Mouse (Mus musculus) liver, embryonic 14.5 days (tissue): ENCODE data around the gene Srgap3. TPM values are rescaled to one million over a fixed set of nuclear protein-coding genes. Genes with fewer than 3 reads are reported as not detected.

Experiments used
- ATAC-seq: fragments of 200-750 bp; cut with Nextera tagmentation; 2 replicates; pipeline ENCODE4 v1.8.0; 2017; ENCODE audit warnings: moderate number of reproducible peaks, mild to moderate bottlenecking, moderate library complexity; ENCODE audit not compliant: insufficient read depth
- DNase-seq, 3 experiments: peaks; one replicate each; pipeline ENCODE4 v3.0.0-alpha.2; 2012 to 2013; ENCODE audit warnings: low read depth in 3 of 3, low spot score in 3 of 3
- H3K27ac ChIP-seq: fragments of 300-500 bp; sonication (generic); 2 replicates; pipeline ENCODE4 v1.5.1; 2014; ENCODE audit warnings: moderate library complexity, mild to moderate bottlenecking, control low read depth, inconsistent platforms
- H3K27me3 ChIP-seq: fragments of 300-500 bp; sonication (generic); 2 replicates; pipeline ENCODE4 v1.6.1; 2014; ENCODE audit warnings: mild to moderate bottlenecking, low read length, moderate library complexity; ENCODE audit not compliant: control insufficient read depth, insufficient read depth
- H3K36me3 ChIP-seq: fragments of 300-500 bp; sonication (generic); replicated peaks from 2 replicates; pipeline ENCODE4 v1.6.1; 2014; ENCODE audit warnings: low read depth; ENCODE audit not compliant: control insufficient read depth, insufficient read depth
- H3K4me1 ChIP-seq, 2 experiments: fragments of 200-500 bp in 1 of 2; fragments of 300-500 bp in 1 of 2; sonication (generic) in 1 of 2; replicated peaks; 2 replicates each; pipeline ENCODE4 v1.6.1; 2012 to 2014; ENCODE audit warnings: antibody characterized with exemption in 1 of 2, inconsistent platforms in 1 of 2, low read length in 1 of 2; ENCODE audit not compliant: control insufficient read depth in 2 of 2, insufficient read depth in 2 of 2
- H3K4me2 ChIP-seq: fragments of 300-500 bp; sonication (generic); 2 replicates; pipeline ENCODE4 v1.6.1; 2014; ENCODE audit warnings: low read depth, mild to moderate bottlenecking, control low read depth, moderate library complexity
- H3K4me3 ChIP-seq, 2 experiments: fragments of 200-500 bp in 1 of 2; fragments of 300-500 bp in 1 of 2; sonication (generic) in 1 of 2; 2 replicates each; pipeline ENCODE4 v1.5.1; 2012 to 2014; ENCODE audit warnings: low read depth in 2 of 2, low read length in 2 of 2, mild to moderate bottlenecking in 2 of 2, control low read depth in 1 of 2, inconsistent platforms in 1 of 2, moderate library complexity in 1 of 2; ENCODE audit not compliant: insufficient read depth in 1 of 2
- H3K9ac ChIP-seq: fragments of 300-500 bp; sonication (generic); replicated peaks from 2 replicates; pipeline ENCODE4 v1.6.1; 2014; ENCODE audit warnings: mild to moderate bottlenecking, control low read depth, moderate library complexity
- H3K9me3 ChIP-seq: fragments of 300-500 bp; sonication (generic); 2 replicates; pipeline ENCODE4 v1.6.1; 2016; ENCODE audit warnings: low read length, mixed read lengths; ENCODE audit not compliant: control insufficient read depth
- CTCF ChIP-seq: IDR thresholded peaks from 2 replicates; pipeline ENCODE4 v1.5.1; 2016; ENCODE audit warnings: antibody characterized with exemption, low read depth, control low read depth
- EP300 ChIP-seq: IDR thresholded peaks from 2 replicates; pipeline ENCODE4 v1.6.1; 2016; ENCODE audit warnings: antibody characterized with exemption, low read depth
- WGBS: fragments of 180-500 bp; shearing (Covaris S2); extraction: QIAGEN DNeasy Blood & Tissue Kit; methylation state at CpG from one replicate; pipeline ENCODE4 v1.1.7; 2014; ENCODE audit not compliant: insufficient replicate concordance; 5-methylcytosine and 5-hydroxymethylcytosine counted together
- polyA plus RNA-seq, 2 experiments: library from polyadenylated mRNA; depleted of rRNA in 1 of 2; stranded (reverse) in 1 of 2; unstranded in 1 of 2; fragments of >200 nt; fragmentation: Nextera tagmentation in 1 of 2; extraction: Ambion mirVana in 1 of 2; gene quantifications; 2 replicates each; pipeline versions ENCODE4 v1.2.1 to v1.2.3; 2012 to 2014

Srgap3 gene
- polyA plus RNA-seq, 2 experiments: 0.20 to 0.27 TPM

DNA sequence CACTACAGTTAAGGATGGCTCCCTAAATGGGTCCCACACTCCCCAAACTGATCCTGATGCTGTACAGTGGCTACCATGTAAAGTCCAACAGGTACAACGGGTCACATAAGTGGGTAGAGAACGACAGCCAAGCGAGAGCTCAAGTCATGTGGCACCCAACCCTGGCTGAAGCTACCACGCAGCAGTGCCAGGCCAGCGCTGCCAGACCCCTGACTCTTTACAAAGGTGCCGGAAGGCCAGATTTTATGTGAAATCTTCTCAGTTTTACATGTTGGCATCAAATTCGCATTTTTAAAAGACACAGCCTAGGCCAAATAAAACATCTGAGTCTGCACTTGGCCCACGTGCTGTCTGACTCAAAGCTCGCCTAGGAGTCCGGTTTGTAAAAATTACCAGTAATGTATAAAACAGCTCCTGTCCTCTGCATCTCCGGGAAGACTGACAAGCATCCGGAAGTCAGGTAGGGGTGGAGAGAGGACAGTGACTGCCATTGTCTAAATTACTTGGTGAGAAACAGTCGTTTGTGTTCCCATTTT, 22.4 kb downstream of the Srgap3 start:
- H3K4me1 ChIP-seq: peaks cover 0 to 4% of the 10 kb centered on the region in 2 experiments; a peak in 3 of 4 replicates
- no peak overlapping the region for H3K4me3 ChIP-seq
- TF ChIP-seq EP300: no peak
- TF ChIP-seq CTCF: no peak
- H3K27ac ChIP-seq: no peak overlapping the region
- no peak for DNase-seq
- ATAC-seq: no peak
- no peaks in the 10 kb centered on the region for H3K9me3 ChIP-seq
- no peaks in the 10 kb centered on the region for H3K36me3 ChIP-seq
- H3K27me3 ChIP-seq: no peaks in the 10 kb centered on the region
- no peak overlapping the region for H3K4me2 ChIP-seq
- no peak overlapping the region for H3K9ac ChIP-seq
- WGBS: 72% methylated on average over 13 of the region's 13 CpGs

DNA sequence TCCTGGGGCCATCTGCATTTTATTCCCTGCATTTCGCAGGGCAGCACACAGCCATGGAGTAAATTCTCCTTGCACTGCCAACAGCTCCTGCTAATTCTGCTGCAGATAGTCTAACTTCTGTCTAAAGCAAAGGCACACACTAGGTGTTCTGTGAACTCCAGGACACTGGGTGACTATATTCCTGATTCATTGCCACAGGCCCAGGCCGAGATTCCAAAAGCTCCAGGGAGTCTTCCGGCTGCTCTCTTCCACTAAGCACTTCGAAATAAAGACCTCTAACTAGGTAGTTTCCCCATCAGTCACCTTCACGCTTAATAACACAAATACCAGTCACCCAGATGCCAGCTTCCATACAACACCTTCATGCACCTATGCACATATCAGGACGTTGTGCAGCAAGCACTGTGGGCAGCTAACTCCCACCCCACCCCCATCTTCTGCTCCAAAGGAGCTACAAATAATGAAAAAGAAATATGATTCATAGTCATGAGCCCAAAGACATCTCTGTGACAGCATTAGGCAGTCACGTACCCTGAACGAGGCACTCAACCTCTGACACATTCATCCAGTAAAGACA, 26.4 kb downstream of the Srgap3 start:
- H3K9ac ChIP-seq: no peak overlapping the region
- H3K4me3 ChIP-seq: no peak overlapping the region
- 68% methylated on average over 8 of the region's 8 CpGs for WGBS
- no peaks in the 10 kb centered on the region for H3K4me1 ChIP-seq
- H3K4me2 ChIP-seq: no peak overlapping the region
- H3K27ac ChIP-seq: no peak overlapping the region
- ATAC-seq: no peak
- no peaks in the 10 kb centered on the region for H3K27me3 ChIP-seq
- TF ChIP-seq CTCF (no peak), EP300 (no peak)
- no peak for DNase-seq
- no peaks in the 10 kb centered on the region for H3K36me3 ChIP-seq
- no peaks in the 10 kb centered on the region for H3K9me3 ChIP-seq

- Histone ChIP-seq H3K4me1 (no peaks in the 10 kb centered on the region), H3K9ac (no peak overlapping the region), H3K9me3 (no peaks in the 10 kb centered on the region), H3K36me3 (no peaks in the 10 kb centered on the region), H3K27ac (no peak overlapping the region), H3K4me2 (no peak overlapping the region), H3K4me3 (no peak overlapping the region), H3K27me3 (no peaks in the 10 kb centered on the region)
- DNase-seq: no peak
- WGBS: 73% methylated on average over 8 of the region's 8 CpGs
- TF ChIP-seq CTCF: no peak
- TF ChIP-seq EP300: no peak
- ATAC-seq: no peak
These were observed 29.3 kb downstream of the Srgap3 start for GRCm38 (mm10) chr6:112917717-112918116.

GRCm38 (mm10) chr6:112916243-112916642, 30.8 kb downstream of the Srgap3 start:
- no peak for TF ChIP-seq EP300
- TF ChIP-seq CTCF: no peak
- Histone ChIP-seq H3K9ac (no peak overlapping the region), H3K27me3 (no peaks in the 10 kb centered on the region), H3K9me3 (no peaks in the 10 kb centered on the region), H3K4me3 (no peak overlapping the region), H3K4me2 (no peak overlapping the region), H3K4me1 (no peaks in the 10 kb centered on the region), H3K36me3 (no peaks in the 10 kb centered on the region), H3K27ac (no peak overlapping the region)
- ATAC-seq: no peak
- DNase-seq: no peak
- WGBS: 56% methylated on average over 2 of the region's 2 CpGs

DNA sequence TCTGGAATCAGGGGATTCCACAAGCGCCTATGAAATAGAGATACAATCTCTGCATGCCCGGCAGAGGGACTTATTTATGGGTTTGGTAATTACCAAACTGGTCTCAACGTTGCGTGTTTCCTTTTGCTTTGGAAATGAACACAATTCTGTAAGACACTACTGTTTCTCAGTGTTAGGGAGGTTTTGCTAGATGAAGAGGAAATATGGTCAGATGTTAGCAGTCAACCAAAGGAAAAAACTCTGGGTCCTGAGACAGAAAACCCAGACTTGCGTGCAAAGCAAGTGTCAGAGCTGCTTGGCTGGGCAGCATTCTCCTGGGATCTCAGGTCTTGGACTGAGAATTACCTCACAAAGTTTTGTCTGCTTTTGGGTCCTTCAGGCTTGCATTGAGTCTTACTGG, 34.5 kb downstream of the Srgap3 start:
- no peak overlapping the region for H3K9ac ChIP-seq

More for the DNA sequence above, 34.5 kb downstream of the Srgap3 start:
- Histone ChIP-seq H3K36me3 (no peaks in the 10 kb centered on the region), H3K9me3 (no peaks in the 10 kb centered on the region), H3K4me2 (no peak overlapping the region), H3K4me1 (peaks cover 0 to 2% of the 10 kb centered on the region in 2 experiments; a peak in 1 of 4 replicates), H3K4me3 (no peak overlapping the region), H3K27me3 (no peaks in the 10 kb centered on the region), H3K27ac (no peak overlapping the region)
- ATAC-seq (no peak), DNase-seq (no peak)
- TF ChIP-seq EP300: no peak
- no peak for TF ChIP-seq CTCF
- WGBS: 69% methylated on average over 5 of the region's 5 CpGs
